Mouse (Mus musculus) layer of hippocampus, postnatal 14 days (tissue): ENCODE results near the gene Sept9. TPM values are rescaled to one million over a fixed set of nuclear protein-coding genes. Genes with fewer than 3 reads are reported as not detected.

ENCODE experiments used
- DNase-seq, 2 experiments: peaks; one replicate each; pipeline ENCODE4 v3.0.0; 2021 to 2022; ENCODE audit warnings: low spot score in 2 of 2, mixed read lengths in 1 of 2
- total RNA-seq, 2 experiments: library from RNA; stranded (reverse); gene quantifications; 2 replicates each; pipeline ENCODE4 v1.2.3; 2021

Gene Sept9
- total RNA-seq, 2 experiments from 2014 or later: 91.7 to 93.9 TPM

DNA sequence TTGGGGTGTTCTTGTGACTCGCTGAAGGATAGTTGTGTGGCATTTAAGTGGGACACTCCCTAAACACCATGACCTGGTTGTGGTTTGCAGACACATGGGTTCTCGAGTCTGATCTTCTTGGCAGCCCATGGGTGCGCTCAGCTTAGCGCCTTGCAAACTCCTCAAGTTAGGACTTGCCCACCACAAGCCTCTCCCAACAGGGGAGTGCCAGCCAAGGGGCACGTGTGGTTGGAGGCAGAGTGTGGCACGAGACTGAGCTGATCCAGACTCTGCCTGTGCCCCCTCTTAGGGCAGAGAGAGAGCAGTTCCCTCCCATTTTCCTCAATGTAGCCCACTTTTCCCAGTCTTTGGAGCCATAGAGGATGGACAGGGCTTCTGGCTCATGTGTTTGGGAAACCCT is 18.6 kb downstream of the Sept9 start:
- DNase-seq: no peak

DNA sequence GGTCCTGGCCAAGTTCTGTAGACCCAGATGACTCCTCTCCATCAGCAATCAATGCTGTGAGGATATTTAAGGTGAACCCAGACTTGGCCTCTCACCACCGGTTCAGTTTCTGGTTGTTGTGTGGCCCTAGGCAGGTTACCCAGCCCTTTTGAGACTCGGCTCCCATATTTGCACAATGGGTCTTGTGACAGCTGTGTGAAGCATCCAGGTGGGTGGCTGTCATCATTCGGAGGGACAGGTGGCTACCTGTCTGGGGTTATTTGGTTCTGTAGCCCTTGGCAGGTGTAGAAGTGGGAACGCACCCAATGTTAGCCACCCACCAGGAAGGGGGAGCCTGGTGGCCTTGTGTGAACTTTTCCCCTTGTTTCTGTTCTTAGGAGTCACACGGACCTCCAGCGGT is 19.0 kb downstream of the Sept9 start:
- no peak for DNase-seq

DNA sequence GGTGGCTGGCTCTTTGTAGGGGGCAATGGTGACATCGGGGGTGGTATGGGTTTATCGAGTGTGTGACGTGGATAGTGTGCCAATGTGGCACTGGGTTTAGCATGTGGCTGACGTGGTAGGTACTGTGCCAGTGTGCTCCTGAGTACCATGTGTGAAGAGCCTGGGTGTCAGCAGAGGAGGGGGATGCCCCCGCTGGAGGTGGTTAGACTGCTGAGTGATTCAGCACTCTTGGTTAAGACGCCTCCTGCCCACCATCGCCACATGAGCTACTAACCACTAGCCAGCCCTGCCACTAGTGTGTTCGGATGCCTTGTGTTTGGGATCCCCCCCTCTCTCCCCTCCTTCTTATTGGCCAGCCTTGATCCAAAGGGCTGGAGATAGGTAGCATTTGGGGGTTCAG is 21.3 kb downstream of the Sept9 start:
- no peak for DNase-seq

DNA sequence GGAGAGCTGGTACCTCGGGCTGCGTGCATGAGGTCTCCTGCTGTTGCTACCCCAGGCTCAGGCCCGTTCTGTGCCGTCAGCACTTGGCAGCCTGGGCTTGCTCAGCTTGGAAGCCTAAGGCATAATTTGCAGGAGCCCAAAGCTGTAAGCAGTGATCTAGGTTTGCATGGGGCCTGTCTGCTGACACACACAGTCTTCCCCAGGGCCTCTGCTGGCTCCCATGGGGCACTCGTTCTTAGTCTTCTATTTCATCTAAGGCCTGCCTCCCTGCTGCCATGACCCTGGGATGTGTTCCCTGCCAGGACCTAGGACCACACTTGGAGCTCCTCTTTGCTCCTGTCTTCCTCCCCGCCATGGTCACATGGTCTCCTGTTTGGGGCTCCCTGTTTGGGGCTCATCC is 21.7 kb downstream of the Sept9 start:
- no peak for DNase-seq

DNA sequence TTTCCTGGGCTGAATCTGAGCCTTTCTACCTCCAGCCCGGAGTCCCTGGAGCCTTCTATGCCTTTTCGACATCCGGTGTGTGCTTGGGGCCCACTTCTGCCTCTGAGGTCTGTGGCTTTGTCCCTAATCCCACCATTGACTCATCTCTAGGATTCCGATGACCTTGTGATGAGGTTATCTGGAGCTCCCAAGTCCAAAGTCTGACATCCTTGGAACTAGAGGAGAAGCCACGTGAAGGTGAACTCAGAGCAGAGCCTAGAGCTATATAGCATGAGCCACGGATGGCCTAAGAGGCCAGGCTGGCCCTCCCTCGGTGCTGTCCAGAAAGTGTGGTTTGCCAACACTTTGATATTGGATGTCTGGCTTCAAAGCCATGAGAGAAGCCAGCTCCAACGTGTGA is 23.4 kb downstream of the Sept9 start:
- no peak for DNase-seq

DNA sequence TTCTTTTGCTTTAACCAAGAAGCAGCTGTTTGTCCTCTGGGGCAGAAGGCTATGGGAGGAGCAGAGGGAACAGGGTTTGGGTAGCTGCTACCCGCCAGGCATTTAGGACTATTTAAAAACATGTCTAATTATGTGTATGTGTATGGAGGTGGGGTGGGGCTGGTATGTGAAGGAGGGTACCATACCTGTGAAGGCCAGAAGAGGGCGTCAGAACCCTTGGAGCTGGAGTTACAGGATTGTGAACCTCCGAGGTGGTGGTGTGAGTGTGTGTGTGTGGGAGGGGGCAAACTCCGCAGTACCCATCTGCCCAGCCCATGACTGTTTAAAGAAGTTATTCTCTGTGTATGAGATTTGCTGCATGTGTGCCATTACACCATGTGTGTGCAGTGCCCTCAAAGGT is 25.3 kb downstream of the Sept9 start:
- DNase-seq: no peak

DNA sequence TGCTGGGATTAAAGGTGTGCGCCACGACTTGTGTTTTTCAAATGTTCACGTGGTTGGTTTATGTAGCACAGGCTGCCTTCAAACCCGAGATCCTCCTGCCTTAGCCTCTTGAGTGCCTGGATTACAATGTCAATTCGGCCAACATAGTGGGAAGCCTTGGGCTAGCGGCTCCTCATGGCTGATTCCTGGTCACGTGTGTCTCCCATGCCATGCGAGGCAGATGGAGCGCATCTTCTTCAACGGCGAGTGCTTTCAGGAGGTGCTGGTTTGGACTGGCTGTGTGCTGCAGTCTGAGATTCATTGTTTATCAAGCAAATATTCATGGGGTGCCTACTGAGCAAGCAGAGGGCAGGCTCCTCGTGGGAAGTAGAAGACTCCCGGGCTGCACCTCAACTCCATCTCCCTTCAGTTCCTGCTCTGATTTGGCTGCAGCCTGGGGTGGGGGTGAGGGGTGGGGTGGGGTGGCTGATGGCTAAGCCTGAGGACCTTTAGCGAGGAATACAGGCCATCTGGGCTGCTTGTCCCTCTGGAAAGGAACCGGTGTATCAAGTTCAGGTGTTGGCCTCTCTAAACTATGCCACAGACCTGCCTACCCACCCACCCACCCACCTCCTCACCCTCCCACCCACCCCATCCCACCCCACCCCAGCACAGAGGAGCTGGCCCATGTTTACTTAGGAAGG is 26.2 kb downstream of the Sept9 start:
- no peak for DNase-seq

DNA sequence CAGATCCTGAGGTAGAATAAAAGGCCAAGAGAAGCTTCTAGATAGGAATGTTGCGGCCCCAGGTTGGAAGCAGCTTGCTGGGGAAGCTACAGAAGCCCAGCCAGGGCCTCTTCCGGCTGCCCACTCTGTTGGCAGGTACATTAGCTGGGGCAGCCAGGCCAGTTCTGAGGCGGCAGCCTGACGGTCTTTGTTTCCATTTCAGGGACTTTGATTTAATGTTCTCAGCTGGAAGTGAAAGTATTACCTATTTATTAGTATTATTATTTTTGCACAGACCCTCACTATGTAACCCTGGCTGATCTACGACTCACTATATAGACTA is 26.7 kb downstream of the Sept9 start:
- no peak for DNase-seq

DNA sequence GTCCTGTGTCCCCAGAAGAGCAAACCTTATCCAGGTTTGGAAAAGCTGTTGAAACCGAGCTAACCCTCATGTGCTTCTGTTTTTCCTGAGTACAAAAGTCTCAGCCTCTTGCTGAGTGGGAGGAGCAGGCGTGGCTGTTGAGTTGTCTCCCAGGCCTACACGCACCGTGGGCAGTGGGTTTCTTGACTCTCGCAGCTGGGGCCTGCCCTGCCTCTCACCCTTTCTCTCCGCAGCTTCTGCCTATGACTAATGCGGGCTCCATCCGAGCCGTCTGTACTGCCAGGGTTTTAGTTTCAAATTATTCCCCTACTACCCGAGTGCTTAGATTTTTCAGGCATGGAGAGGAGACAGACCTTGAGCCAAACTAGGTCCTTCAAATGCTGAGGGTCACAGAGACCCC is 28.7 kb downstream of the Sept9 start:
- DNase-seq: no peak

DNA sequence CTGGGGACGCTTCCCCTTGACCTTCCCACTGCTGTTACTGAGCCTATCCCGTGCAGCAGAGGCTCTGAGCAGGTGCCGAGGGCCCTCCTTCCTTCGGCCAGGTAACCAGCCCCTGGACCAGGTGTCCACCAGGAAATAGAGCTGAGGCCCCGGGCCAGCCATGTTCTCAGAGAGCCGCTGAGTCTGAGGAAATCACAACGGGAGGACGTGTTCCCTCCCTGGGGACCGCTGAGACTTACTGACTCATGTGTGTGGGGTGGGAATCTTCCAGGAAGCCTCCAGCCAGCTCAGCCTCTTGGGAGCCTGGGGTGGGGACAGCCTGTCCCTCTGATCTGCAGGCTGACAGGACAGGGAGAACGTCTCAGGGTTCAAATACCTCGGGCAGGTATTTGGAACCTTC is 32.1 kb downstream of the Sept9 start:
- no peak for DNase-seq

DNA sequence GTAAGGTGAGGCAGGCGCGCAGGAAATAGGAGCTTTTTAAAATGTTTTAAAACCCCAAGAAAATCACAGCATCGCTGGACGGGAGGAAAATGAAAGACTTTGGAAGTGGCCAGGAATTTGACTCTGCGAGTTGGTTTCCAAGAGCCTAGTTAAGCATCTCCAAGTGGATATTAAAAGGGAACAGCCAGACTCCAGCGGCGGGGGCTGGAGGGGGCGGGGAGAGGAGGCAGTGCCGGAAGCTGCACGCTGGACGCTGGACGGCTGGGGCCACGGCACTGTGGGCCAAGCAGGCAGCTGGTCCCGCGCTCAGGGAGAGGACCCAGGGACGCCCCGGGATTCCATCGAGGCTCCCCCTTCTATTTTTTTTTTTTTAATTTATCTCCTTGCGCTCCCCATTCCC is 32.6 kb downstream of the Sept9 start:
- DNase-seq: no peak

DNA sequence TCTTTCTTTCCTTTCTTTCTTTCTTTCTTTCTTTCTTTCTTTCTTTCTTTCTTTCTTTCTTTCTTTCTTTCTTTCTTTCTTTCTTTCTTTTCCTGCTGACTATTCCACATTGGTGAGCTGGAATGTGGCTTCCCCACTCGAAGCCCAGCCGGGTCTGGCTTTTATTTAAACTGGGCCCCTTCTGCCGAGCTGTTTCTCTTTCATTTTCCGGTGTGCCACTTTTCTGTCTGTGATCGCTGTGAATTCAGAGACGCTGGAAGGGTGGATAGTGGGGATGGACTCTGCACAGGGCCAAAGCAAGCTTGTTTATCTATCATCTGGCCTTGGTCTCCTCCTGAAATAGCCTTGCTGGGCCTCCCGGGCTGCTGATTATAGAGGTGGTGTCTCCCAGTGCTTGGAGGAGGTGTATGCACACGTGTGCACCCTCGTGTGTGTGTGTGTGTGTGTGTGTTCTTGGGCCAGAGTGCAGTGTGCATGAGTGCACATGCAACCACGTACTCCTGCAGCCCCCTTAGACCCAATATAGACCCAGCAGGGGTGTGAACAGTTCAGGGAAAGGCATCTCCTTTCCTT is 33.5 kb downstream of the Sept9 start:
- DNase-seq: no peak

DNA sequence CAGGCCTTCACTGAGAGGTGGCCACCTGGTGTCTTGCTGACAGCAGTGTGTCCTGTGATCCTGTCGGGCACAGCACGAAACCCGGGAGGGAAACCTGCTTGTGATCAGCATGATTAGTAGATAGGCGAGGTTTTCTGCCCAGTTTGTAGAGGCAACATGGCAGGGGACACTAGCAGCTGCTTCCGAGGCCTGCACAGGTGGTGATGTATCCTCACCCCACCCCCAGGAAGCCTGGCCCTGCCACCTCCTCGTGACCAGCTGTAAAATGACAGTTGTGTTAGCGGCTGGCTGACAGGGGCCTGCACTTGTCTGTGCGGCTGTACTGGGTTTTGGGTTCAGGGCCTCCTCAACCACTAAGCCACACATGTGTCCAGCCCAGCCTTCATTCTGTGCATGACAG is 34.4 kb downstream of the Sept9 start:
- no peak for DNase-seq

DNA sequence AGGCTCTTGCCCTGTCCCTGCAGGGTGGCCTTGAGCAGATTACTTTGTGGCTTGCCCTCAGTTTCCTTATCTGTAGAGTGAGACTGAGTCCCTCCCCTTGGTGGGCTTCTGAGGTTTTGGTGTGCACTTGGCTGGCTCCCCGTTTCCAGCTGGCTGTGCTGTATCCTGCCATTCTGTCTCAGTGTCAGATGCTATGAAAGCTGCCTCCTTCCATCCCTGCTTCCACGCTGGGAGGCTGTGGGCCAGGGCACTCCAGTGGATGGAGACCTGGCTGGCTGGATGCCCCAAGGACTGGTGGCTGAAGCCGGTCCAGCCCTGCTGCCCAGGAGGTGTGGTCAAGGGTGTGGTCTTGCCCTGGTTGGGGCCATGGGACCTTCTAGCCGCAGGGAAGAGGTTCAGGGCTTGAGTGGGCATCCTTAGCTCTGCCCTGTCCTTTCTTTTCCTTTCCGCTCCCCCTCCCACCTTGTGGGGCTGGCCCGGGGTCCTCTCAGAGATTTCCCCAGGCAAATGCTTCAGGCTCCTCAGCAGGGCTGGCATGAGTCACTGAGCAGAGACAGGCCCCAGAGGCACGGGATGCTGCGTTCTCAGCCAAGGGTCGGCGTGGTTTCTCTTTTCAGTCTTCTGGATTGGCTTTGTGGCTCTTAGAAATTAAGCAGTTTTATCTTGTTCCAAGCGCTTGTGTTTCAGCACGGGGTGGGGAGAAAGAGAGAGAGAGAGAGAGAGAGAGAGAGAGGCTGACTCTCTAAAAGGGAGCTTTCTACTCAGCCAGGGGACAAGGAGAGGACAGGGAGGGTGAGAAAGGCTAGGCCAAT is 35.8 kb downstream of the Sept9 start:
- no peak for DNase-seq

DNA sequence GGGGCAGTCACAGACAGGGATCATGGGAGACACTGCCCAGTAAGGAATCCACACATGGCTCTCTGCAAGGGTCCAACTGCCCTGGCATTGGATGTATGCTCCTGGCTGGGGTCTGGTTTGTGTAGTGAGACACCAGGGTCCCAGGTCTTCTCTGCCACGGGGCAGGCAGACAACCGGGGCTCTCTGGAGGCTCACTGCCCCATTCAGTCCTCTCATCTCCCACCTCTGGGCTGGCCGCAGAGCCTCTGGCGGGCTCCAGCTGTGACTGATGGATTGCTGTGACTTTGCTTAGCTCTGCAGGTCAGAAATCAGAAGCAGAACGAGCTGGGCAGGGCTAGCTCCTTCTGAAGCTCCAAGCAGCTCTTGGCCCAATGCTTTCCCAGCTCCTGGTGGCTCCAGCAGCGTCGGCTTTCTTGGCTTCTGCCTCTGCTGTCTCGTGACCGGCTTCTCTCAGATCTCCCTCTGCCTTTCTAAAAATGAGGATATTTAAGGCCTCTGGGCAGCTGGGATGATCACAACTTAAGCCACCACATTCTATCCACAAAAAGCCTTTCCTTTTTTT is 36.5 kb downstream of the Sept9 start:
- no peak for DNase-seq

DNA sequence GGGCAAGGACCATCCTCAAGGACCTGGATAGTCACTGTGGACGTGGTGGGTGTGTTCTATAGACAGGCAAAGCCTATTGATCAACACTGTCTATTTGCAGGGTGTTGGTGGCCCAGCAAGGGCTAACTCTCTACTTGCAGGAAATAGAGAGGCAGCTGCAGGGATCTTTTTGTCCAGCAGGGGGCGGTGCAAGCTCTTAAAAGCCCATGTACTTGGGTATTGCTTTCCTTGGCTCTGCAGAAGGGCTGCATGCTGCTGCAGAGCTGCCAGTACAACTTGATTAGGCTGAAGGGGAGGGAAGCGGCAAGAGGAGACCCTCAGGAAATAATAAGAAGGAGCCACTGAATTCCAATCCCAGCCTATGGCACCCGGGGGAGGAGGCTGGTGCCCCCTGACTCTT is 38.7 kb downstream of the Sept9 start:
- peak; percentile 94 to 95 for DNase-seq

DNA sequence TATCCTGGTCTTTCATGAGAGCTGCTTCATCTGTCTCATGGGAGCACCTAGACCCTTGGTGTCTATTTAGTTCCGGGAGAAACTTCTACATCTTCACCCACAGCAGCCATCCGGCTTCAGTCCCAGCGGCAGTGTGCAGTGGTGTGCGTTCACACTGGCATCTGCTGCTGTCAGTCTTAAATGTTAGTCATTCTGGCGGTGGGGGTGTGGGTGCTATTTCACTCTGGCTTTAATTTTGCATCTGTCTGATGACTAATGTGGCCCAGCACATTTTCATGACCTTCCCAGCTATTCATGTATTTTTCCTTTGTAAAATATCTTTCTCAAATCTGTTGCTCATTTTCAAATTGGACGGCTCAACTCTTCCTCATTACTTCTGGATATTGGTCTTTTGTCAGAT is 40.2 kb downstream of the Sept9 start:
- DNase-seq: no peak

DNA sequence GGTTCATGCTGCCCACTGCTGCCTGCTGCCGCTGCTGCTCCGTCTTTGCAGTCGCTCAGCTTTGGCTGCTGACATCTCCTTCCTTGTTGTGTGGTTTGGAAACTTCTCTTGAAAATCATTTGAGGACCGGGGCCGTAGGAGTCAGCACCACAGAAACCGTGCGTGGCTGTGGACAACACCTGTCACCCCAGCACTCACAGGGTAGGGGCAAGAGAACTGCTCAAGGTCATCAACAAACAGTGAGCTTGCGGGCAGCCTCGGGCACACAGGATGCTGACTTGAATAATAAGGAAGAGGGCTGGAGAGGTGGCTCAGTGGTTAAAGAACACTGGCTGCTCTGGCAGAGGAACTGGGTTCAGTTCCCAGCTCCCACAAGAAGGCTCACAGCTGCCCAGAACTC is 40.9 kb downstream of the Sept9 start:
- DNase-seq: no peak

DNA sequence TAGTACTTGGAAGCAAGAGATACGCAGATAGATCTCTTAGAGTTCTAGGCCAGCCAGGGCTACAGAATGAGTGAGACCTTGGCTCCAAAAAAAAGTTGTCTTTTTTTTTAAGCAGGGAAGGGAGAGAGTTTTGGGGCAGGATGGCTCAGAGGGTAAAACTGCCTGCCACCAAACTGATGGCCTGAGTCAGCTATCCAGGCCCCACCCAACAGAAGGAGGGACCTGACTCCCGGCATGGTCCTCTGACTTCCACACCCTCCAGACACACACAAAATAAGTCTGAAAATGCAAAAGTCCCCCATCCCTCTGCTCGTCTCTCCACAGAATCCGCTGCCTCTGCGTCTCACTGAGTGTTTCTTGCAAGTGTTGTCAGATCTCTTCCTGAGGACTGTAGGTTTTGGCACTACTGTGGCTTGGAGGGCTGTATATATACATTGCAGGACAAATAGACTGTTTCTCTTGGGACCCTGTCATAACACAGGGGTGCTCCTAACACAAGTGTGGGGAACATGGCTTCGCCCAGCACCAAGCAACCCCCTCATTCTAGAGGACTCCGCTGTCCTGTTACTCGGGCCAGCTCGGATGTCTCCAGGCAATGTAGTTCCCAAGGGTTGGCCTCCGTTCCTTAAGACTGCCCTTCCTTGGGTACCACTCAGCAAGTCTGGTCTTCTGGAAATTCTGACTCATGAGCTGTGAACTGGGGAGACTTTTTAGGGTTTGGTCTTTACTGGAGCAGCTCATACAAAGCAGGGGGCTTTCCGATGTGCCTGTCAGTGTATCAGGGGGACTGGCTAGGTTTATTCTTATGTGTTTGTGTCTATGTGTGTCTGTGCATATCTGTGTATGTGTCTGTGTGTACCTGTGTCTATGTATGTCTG is 41.6 kb downstream of the Sept9 start:
- DNase-seq: no peak

DNA sequence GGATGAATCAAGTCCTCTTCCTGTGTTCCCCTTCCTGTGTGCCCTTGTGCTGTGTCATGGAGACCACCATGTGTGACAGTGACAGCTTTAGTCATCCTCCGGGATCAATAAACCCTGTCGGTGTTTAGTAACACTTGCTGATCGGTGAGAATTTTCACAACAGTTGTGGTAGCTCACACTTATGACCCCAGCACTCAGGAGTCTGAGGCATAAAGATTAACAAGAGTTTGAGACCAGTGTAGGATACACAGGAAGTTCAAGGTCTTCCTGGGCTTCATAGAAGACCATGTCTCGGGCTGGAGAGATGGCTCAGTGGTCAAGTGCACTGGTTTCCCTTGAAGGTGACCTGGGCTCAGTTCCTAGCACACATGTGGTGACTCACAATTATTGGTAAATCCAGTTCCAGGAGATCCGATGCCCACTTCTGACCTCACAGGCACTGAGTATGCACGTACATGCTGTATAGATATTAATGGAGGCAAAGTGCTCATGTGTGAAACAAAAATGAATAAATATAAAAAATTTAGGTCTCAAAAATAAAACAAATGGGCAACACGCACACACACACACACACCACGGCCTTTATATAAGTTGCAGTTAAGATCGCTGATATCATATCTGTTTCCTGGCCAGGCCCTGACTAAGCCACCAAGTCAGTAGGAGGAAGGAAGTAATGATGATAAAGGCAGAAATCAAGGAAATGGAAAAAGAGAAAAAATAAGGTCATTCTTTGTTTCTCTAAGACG is 43.1 kb downstream of the Sept9 start:
- DNase-seq: no peak
